Mouse (Mus musculus): ENCODE data around the gene Rbm5.

Gene Rbm5

DNA sequence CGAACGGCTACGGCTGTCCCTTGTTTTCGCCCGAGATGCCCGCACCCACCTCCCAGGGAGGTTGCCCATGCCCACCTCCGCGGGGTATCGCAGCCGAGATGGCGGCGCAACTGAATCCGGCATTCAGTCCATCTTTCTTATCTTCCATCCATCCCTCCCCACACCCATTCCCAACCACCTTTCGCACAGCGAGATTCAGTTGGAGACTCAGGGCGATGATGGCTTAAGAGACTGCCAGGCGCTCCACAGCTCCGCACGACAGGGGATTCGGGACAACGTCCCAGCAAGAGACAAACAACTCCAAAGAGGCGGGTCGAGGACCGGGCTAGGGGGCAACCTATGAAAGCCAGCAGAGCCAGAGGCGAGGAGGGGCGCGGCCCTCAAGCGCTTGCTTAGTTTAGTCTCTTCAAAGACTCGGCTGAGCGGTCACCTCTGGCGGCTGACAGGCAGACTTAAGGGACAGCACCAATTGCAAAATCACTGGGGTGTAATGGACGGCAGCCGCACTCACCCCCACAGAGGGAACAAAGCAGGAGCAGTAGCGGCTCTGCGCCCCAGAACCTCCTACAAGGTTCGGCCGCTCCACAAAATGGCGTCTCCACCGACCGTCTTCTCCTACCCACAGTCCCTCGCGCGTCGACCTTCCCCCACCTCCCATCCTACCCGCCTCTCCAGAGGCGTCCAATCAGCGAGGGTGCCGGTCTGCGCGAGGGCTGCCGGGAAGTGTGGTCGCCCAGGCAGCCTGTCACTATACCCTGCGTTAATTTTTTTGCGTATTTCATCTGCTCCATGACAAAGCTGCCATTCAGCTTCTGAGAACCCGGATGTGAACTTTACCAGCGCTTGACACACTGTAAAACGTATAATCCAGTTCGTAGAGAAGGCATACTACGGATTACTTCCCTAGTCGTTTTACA, at the start of gene Rbm5:
Gene Rbm5 (minus strand): TSS at position 623 of the 917 bp plus-strand sequence.
- DNase-seq (ENCODE audit: low spot score in 2 of 2) = peak; percentile 83 to 93

DNA sequence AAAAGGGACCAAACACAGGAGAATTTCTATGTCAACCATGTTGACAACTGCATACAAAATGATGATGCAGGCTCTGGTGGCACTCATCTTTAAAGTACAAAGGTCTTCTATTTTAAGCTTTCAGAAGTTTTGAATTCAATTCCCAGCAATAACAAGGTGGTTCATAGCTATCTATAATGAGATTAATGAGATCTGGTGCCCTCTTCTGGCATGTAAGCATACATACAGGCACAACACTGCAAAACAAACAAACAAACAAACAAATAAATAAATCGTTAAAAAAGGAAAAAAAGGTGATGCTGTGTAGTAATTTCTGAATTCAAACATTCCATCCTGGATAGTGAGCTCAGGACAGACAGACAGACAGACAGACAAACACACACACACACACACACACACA, 41.3 kb upstream of the Rbm5 start:
- DNase-seq (ENCODE audit: low spot score in 2 of 2) = no peak

DNA sequence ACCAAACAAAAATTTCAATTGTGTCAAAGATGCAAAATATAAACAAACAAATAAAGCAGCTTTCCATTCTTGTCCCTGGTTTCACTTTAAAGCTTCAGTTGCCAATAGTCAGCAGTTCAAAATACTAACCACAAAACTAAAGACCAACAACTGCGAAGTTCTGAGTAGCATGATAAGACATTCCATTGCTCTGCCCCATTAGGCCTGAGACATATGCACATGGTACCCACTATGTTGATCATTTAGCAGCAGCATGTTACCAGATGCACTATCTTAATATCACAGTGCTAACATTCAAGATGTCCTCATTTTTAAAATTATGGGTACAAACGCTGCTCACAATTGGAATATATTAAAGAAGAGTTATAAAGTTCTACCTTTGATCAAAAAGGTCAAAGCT, 40.2 kb upstream of the Rbm5 start:
- no peak for DNase-seq (ENCODE audit: low spot score in 2 of 2)

DNA sequence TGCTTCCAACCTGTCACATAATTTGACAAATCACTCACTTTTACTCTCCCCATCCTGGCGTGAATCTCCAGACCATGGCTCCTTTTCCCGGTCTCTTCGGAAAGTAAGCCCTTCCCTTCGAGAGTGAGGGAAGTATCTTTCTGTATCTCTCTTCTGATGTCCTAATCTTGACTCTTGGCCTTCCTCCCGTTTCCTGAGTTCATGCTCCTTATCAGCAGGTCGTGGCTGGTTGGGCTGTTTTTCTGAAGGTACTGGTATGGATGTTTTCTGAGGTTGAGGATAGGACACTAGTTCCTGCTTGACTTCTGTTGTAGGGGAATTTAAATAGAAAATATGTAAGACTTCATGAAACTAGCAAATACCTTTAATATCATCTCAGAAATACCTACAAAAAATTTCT, 20.9 kb upstream of the Rbm5 start:
- DNase-seq (ENCODE audit: low spot score in 2 of 2) = no peak

DNA sequence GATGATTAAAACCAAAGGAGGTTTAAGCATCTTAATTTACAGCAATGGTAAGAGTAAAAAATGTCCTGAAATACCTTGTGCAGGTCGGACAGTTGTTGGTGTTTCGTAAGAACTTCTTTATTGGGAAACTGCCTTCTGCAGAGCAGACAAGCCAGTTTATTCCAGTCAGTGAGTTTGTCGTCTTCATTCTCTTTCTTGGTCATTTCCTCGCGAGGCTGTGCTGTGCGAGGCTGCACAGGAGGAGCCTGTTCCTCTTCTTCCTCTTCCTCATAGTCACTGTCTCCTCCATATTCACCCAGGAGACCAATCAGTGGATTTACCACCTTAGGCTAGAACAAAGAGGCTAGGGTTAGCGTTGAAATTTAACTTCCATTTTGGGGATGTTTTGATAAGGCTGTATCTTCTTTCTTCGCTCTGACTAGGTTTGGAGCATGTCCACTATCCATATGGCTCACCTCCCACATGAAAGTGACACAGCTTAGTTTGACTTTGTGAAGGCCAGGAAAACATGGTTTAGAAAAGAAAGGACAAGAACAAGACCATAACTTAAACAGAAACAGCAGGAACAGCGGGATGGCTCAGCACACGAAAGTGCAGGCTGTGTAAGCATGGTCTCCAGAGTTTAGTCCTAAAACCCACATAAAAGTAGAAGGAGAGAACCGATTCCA, 11.9 kb upstream of the Rbm5 start:
- no peak for DNase-seq (ENCODE audit: low spot score in 2 of 2)

DNA sequence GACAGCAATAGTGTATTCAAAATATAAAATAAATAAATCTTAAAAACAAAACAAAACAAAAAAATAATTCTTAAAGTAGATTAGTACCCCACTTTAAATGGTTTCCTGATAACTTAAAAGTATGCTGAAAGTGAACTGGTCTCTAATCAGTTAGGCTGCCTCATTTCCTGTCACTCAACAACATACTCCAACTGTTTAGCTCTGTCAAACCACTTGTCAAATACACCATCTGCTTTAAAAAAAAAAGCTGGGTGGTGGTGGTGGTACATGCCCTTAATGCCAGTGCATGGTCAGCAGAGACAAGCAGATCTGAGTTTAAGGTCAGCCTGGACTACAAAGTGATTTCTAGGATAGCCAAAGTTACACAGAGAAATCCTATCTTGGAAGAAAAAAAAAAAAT, 6.0 kb upstream of the Rbm5 start:
- DNase-seq (ENCODE audit: low spot score in 2 of 2) = no peak

DNA sequence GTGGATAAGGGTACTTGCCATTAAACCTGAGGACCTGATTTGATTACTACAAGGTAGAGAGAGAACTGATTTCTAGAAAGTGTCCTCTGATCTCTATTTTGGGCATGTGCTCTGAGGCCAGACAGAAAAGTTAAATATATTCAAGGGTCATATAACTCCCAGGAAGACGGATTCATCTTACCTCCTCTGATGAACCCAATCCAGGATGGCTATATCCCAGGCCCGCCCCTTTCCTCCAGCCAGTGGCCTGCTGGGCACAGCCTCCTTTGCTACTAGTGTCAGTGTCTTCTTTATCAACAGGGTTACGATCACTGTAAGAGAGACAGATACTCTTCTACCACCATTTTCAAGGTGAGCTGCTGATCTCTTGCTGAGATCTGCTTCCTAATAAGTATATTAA, 3.6 kb upstream of the Rbm5 start:
- no peak for DNase-seq (ENCODE audit: low spot score in 2 of 2)

DNA sequence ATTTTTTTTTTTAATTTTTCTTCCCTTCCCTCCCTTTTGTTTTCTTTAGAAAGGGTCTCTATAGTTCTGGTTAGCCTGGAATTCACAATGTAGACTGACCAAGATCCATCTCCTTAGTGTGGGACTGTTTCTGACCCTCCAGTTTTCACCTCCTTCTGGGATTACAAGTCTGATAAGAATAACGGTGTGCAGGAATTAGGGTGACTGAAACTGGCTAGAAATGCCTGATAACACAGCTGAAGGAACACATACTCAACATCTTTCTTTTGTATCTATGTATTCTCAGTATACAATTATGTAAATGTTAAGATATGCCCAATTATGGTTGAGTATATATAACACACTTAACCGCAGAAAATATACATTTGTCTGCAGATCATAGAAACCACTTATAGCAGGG, 986 bp upstream of the Rbm5 start:
- DNase-seq (ENCODE audit: low spot score in 2 of 2) = no peak

DNA sequence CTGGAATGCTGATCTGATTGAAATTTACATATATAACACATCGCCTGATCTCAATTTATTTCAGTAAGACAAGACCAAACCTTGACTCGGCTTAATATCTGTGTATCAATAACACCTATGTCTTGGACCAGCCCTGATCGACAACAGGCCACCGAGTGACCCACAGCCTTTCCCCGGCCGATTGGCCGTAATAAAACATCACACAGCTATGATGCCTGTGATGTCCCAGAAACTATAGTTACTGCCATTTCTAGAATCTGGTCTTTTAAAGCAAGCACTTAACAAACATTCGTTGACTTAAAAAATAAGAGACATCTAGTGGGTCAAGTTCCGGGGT, 791 bp downstream of the Rbm5 start:
- DNase-seq (ENCODE audit: low spot score in 2 of 2) = no peak

DNA sequence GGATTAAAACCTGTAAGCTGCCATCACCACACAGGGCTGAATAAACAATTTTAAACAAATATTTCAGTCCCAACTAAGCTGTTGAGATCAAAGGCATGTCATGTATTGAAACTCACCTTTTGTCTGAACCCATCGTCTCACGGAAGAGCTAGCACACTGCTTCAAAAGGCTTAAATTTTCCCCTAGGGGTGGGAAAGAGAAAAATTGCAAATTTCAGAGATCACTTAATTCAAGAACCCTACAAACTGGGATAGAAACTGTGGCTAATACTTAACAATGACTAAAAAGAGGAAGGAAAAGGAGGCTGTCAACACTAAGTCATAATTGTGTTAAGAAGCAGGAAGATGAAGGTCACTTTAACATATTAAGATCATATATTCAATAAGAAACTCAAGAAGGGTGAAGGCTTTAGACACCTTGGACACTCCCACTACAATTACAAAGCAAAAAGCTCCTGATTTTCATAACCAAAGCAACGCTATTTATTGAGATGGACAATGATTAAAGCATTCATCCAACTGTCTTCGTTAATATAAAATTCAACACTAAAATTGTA, 1.3 kb downstream of the Rbm5 start:
- no peak for DNase-seq (ENCODE audit: low spot score in 2 of 2)

DNA sequence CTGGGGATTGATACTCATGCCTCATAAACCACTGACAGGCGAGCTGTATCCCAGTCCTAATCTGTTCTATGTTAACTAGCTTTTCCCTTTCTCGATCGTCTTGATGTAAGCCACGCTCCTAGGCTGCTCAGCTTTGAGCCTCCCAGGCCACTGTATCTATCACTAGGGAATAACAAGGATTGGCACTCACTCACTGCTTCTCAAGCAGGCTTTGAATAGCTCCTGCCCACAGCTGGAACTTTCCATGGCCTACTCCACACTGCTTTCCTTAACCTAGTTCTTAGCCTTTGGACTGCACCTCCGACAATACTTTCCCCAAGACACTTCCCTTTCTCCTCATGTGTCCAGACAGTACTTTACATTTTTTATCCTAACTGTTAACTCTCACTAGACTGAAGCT, 1.9 kb downstream of the Rbm5 start:
- DNase-seq (ENCODE audit: low spot score in 2 of 2) = no peak

DNA sequence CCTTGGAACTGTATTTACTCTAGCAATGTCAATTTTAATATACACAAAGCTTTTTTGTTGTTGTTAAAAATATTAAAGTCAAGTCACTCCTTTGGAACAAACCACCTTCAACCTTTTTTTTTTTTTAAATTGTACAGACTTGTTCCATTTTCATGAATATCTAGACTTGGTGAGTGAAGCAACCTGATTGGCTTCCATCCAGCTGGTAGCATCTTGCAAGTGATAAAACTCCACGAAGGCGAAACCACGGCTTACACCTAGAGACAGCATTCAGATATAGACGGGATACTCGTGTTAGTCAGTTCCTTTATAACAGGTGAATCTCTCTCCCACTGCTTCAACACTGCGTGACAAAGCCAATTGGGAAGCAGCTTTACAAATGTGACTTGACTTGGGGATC, 11.2 kb downstream of the Rbm5 start:
- DNase-seq (ENCODE audit: low spot score in 2 of 2) = no peak

DNA sequence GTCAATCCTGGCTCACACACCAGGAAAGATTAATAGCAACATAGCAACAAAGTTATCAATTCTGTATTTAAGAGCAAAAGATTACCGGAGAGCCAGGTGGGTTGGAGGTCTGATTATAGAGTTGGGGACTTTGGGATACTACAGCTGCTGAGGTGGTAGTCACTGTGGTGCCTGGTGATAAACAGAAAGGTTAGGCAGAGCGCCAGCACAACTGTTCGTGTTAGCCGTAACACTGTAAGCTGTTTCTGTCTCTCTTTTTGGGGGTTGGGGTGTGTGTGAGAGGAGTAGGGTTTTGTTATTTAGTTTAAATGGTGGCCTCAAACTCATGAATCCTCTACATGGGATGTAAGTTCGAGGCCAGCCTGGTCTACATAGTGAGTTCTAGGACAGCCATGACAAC, 20.4 kb downstream of the Rbm5 start:
- DNase-seq (ENCODE audit: low spot score in 2 of 2) = no peak

DNA sequence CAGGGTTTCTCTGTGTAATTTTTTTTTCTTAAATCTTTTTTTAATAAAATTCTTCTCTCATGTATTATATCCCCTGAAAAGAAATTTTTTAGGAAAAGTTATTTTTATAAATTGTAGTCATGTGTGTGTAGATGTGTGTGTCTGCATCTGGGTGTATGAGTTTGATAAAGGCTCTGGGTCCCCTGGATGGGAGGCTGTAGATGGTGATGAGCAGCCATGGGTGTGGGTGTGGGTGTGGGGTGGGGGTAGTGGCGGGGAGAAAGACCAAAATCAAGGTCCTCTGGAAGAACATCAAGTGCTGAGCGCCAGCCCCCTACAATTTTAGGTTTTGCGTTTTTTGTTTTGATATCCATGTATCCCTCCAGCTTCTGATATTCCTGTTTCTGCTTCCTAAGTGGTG, 22.7 kb downstream of the Rbm5 start:
- DNase-seq (ENCODE audit: low spot score in 2 of 2) = no peak

DNA sequence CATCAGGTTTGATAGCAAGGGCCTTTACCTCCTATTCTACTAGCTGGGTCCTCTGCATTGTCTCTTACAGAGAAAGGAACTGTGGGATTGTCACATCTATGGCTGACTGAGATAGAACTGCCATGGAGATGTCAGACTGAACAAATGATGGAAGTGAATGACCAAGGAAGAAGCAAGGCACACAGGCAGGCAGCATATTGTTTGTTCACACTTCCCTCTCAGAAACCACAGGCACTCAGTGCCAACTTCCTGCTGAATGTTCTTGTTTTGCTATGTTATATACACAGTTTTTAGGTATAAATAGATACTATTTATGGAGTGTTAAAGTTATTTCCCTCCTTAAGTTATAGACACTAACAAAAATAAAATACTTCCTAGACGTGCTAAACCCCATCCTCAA, 23.5 kb downstream of the Rbm5 start:
- no peak for DNase-seq (ENCODE audit: low spot score in 2 of 2)

DNA sequence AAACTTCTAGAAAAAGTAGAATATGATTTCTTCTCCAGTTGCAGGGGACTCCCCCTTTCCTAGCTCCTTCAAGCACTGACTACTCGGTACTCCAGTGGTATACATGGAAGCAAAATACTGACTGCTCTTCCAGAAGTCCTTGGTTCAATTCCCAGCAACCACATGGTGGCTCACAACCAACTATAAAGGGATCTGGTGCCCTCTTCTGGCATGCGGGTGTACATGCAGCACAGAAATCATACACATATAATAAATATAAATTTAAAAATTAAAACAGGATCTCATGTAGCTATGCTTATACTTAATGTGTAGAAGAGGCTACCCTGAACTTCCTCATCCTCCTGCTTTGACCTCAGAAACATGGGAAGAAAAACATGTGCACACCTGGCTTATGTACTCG, 24.1 kb downstream of the Rbm5 start:
- DNase-seq (ENCODE audit: low spot score in 2 of 2) = no peak

DNA sequence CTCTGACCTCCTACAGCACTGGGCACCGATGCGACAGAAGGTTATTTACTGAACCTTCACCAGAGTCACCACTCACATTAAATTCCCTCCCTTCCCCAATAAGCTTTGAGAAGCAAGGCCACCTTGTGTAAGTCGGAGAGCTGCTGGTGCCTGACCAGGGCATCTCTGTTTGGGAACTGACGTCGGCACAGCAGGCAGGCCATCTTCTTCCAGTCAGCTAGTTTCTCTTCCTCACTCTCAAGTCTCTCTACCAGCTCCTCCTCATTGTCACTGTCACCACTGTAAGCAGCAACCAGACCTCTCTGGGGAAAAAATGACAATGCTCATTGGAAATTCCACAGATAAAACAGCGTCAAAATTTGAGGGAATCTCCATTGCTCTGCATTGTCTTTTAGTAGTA, 26.7 kb downstream of the Rbm5 start:
- DNase-seq (ENCODE audit: low spot score in 2 of 2) = no peak

DNA sequence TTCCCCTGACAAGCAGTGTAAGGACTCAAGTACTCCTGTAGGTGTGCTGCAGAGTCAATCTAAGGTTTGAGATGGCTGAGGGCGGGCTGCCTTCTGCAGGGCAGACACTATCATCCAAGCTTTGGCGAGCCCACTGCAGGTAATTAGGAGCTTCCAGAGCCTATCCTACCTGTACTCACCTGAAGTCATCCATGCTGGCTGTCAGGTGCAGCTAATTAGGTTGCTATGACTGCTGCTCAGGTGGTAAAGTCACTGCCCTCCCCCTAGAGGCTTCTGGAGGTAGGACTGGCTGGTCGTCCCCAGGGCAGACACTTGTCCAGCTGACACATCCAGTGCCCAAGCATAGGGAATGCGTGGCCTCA, 32.0 kb downstream of the Rbm5 start:
- DNase-seq (ENCODE audit: low spot score in 2 of 2) = no peak

DNA sequence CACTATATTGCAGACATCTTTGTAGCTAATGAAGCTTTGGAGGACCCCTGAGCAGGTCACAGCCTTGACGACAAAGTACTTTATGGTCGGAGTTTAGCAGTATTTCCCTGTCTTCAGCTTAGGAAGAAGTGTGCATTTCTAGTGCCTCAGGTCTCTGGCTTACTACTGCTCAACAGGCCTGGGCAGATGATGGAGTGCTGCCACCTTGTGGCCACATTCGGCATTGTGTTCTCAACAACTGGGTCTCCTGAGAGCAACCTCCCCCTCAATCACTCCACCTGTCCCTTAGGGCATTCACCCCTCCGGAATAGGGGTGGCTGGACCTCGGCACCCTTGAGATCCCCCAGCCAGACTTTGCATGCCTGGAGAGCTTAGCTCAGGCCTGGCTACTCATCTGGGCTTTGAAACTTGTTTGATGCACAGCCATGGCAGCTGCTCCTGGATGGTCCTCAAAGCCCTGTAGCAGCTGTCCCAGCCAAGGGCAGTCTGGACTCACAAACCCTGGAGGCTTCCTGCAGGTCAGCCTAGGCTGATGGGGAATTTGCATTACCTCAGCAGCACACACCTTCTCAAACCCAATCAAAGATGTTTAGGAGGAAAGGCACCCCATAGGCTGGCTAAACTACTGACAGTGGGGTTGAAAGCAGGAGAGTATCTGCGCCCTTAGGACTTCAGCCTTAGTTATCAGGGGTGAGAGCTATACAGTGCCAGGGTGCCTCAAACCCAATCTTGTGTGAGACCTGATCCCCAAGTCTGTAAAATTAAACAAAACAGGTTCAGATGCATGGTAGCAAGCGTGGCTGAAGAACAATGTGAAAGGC, 32.6 kb downstream of the Rbm5 start:
- peak; percentile 80 to 83 for DNase-seq (ENCODE audit: low spot score in 2 of 2)

DNA sequence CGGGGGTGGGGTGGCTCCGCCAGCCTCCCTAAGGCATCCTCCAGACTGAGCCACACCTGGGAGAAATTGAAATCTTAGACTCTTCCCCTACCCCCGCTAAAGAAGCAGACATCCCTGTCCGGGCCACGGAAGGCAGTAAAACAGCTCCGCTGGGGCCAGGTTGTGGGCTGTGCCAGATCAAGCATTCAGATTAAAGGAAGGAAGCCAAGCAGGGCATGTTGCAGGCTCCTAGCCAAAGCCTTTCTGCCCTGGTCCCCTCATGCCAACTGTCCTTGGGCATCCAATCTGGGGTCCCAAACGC, 34.7 kb downstream of the Rbm5 start:
- DNase-seq (ENCODE audit: low spot score in 2 of 2) = peak in 1 of 2 experiments; percentile 43

DNA sequence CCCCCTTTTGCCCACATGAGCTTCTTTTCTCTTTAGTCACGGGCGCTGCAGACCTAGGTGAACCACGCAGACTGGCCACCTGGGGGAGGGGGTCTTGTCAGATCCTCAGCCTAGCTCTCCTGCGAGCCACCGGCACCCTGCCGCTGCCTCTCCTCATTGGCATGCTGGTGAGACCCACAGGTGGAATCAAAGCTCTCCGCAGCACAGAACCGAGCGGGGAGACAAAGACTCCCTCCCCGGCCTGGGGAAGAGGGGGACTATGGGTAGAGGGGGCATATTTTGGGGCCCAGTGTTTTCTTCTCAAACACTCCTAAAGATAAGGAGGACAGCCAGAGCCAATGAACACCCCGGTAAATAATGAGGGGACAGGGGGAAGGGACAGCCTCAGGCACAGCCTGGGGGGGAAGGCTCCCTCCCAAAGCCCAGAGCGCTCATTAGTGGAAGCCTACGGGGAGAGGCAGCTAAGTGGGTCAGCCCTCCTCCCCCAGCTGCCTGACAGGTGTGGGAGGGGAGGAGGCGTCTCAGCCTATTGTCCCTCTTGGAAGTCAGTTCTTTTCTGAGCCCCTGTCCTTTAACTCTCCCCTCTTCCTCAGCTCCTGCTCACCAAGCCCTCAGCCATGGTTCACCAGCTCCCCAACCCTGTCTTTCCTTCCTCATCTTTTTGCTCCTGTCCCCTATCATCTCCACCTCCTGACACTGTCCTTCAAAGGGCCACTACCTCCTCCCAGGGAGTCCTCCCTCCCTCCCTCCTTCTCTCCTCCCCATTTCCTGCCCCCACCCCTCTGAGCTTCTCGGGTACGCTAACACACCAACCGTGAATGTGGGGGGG, 35.2 kb downstream of the Rbm5 start:
- no peak for DNase-seq (ENCODE audit: low spot score in 2 of 2)

DNA sequence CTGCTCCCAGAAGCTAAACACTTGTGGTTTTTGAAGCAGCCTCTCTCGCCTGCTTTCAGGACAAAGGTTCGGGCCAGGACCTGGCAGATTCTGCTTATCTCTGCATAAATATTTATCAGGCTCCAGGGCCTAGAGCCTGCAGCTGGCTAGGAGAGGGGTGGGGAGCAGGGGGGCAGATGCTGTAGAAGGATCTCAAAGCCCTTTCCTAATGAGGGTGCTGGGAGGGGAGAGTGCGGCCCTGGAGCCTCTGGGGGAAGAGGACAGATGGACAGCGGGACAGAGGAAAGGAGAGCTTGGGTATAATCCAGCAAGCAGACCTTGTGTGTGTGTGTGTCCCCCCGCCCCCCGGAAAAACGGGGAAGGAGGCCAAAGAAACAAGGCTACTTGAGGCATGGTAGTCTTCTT, 36.2 kb downstream of the Rbm5 start:
- no peak for DNase-seq (ENCODE audit: low spot score in 2 of 2)
